Mouse (Mus musculus) heart, embryonic 15.5 days (tissue): ENCODE measurements around the gene Dmgdh. TPM values are rescaled to one million over a fixed set of nuclear protein-coding genes. Genes with fewer than 3 reads are reported as not detected.
A peak's percentile ranks its signal among the peaks of the same experiment; 100 is the strongest.

ENCODE experiments used
- ATAC-seq: fragments of 200-750 bp; cut with Nextera tagmentation; replicated peaks from 2 replicates; pipeline ENCODE4 v1.8.0; 2017; ENCODE audit warnings: low read depth, moderate TSS enrichment; ENCODE audit not compliant: insufficient number of reproducible peaks, insufficient read depth, low FRiP score
- H3K27ac ChIP-seq: fragments of 300-500 bp; sonication (generic); 2 replicates; pipeline ENCODE4 v1.5.1; 2015; ENCODE audit warnings: mild to moderate bottlenecking, inconsistent platforms
- H3K27me3 ChIP-seq: fragments of 300-500 bp; sonication (generic); 2 replicates; pipeline ENCODE4 v1.6.1; 2015; ENCODE audit warnings: inconsistent platforms
- H3K36me3 ChIP-seq: fragments of 300-500 bp; sonication (generic); 2 replicates; pipeline ENCODE4 v1.6.1; 2015; ENCODE audit warnings: mild to moderate bottlenecking, inconsistent platforms
- H3K4me1 ChIP-seq: fragments of 300-500 bp; sonication (generic); replicated peaks from 2 replicates; pipeline ENCODE4 v1.6.1; 2015; ENCODE audit warnings: inconsistent platforms
- H3K4me2 ChIP-seq: fragments of 300-500 bp; sonication (generic); 2 replicates; pipeline ENCODE4 v1.6.1; 2015; ENCODE audit warnings: inconsistent platforms, mild to moderate bottlenecking, moderate library complexity
- H3K4me3 ChIP-seq: fragments of 300-500 bp; sonication (generic); 2 replicates; pipeline ENCODE4 v1.5.1; 2015; ENCODE audit warnings: mild to moderate bottlenecking, inconsistent platforms
- H3K9ac ChIP-seq: fragments of 300-500 bp; sonication (generic); 2 replicates; pipeline ENCODE4 v1.6.1; 2015; ENCODE audit warnings: mild to moderate bottlenecking, inconsistent platforms
- H3K9me3 ChIP-seq: fragments of 300-500 bp; sonication (generic); replicated peaks from 2 replicates; pipeline ENCODE4 v1.6.1; 2016; ENCODE audit warnings: inconsistent platforms
- WGBS: fragments of 180-500 bp; shearing (Covaris S2); methylation state at CpG from one replicate; pipeline ENCODE4 v1.1.7; 2015; ENCODE audit warnings: mixed read lengths; 5-methylcytosine and 5-hydroxymethylcytosine counted together
- polyA plus RNA-seq: library from polyadenylated mRNA; unstranded; fragments of >200 nt; fragmentation: Nextera tagmentation; extraction: Ambion mirVana; gene quantifications from 2 replicates; pipeline ENCODE4 v1.2.1, GENCODE M21; 2015

Gene Dmgdh
- polyA plus RNA-seq, 1 experiment from 2014 or later = 0.06 TPM

GRCm38 (mm10) chr13:93756674-93757073, 82.4 kb downstream of the Dmgdh start:
- Histone ChIP-seq H3K4me3 (no peak overlapping the region), H3K9me3 (no peaks in the 10 kb centered on the region), H3K27ac (no peak overlapping the region), H3K27me3 (no peaks in the 10 kb centered on the region), H3K36me3 (no peaks in the 10 kb centered on the region), H3K9ac (no peak overlapping the region), H3K4me2 (no peak overlapping the region), H3K4me1 (no peaks in the 10 kb centered on the region)
- ATAC-seq = no peak
- 88% methylated on average over 7 of the region's 7 CpGs for WGBS

GRCm38 (mm10) chr13:93757514-93757913, 83.3 kb downstream of the Dmgdh start:
- H3K27me3 ChIP-seq = no peaks in the 10 kb centered on the region
- no peak overlapping the region for H3K27ac ChIP-seq
- H3K36me3 ChIP-seq = no peaks in the 10 kb centered on the region
- no peak overlapping the region for H3K4me2 ChIP-seq
- no peaks in the 10 kb centered on the region for H3K9me3 ChIP-seq
- H3K9ac ChIP-seq = no peak overlapping the region
- WGBS = 49% methylated on average over 6 of the region's 6 CpGs
- H3K4me3 ChIP-seq = no peak overlapping the region
- no peak for ATAC-seq
- H3K4me1 ChIP-seq = no peaks in the 10 kb centered on the region

GRCm38 (mm10) chr13:93758149-93758898, 84.1 kb downstream of the Dmgdh start:
- H3K9me3 ChIP-seq = no peaks in the 10 kb centered on the region
- no peak for ATAC-seq
- 54% methylated on average over 14 of the region's 14 CpGs for WGBS
- no peaks in the 10 kb centered on the region for H3K27me3 ChIP-seq
- H3K4me2 ChIP-seq = no peak overlapping the region
- no peak overlapping the region for H3K27ac ChIP-seq
- H3K9ac ChIP-seq = no peak overlapping the region
- H3K36me3 ChIP-seq = no peaks in the 10 kb centered on the region
- no peak overlapping the region for H3K4me3 ChIP-seq
- H3K4me1 ChIP-seq = no peaks in the 10 kb centered on the region

- 94% methylated on average over 8 of the region's 8 CpGs for WGBS
- Histone ChIP-seq H3K27ac (no peak overlapping the region), H3K4me2 (no peak overlapping the region), H3K36me3 (no peaks in the 10 kb centered on the region), H3K4me1 (no peaks in the 10 kb centered on the region), H3K27me3 (no peaks in the 10 kb centered on the region), H3K9ac (no peak overlapping the region), H3K4me3 (no peak overlapping the region), H3K9me3 (no peaks in the 10 kb centered on the region)
- no peak for ATAC-seq
Measured at GRCm38 (mm10) chr13:93761831-93762230, 87.6 kb downstream of the Dmgdh start.

- no peak for ATAC-seq
- Histone ChIP-seq H3K27ac (no peak overlapping the region), H3K36me3 (no peaks in the 10 kb centered on the region), H3K27me3 (no peaks in the 10 kb centered on the region), H3K4me1 (no peaks in the 10 kb centered on the region), H3K4me2 (no peak overlapping the region), H3K9ac (no peak overlapping the region), H3K4me3 (no peak overlapping the region), H3K9me3 (no peaks in the 10 kb centered on the region)
- 72% methylated on average over 3 of the region's 3 CpGs for WGBS
Measured at GRCm38 (mm10) chr13:93762879-93763278, 88.6 kb downstream of the Dmgdh start.

- Histone ChIP-seq H3K9me3 (no peaks in the 10 kb centered on the region), H3K36me3 (no peaks in the 10 kb centered on the region), H3K4me2 (no peak overlapping the region), H3K4me3 (no peak overlapping the region), H3K4me1 (no peaks in the 10 kb centered on the region), H3K9ac (no peak overlapping the region), H3K27ac (no peak overlapping the region), H3K27me3 (no peaks in the 10 kb centered on the region)
- no peak for ATAC-seq
- WGBS = 62% methylated on average over 13 of the region's 13 CpGs
Measured at GRCm38 (mm10) chr13:93764321-93764973, 90.2 kb downstream of the Dmgdh start.

- 37% methylated on average over 9 of the region's 9 CpGs for WGBS
- H3K27ac ChIP-seq = peak overlapping the region; percentile 89
- H3K4me2 ChIP-seq = peak overlapping the region; percentile 97
- H3K36me3 ChIP-seq = no peaks in the 10 kb centered on the region
- no peak for ATAC-seq
- H3K9ac ChIP-seq = peak overlapping the region; percentile 68
- H3K9me3 ChIP-seq = no peaks in the 10 kb centered on the region
- peak overlapping the region; percentile 70 for H3K4me3 ChIP-seq
- no peaks in the 10 kb centered on the region for H3K27me3 ChIP-seq
- peaks cover 7% of the 10 kb centered on the region; the same call in 1 of the 2 replicates for H3K4me1 ChIP-seq
Measured at GRCm38 (mm10) chr13:93771031-93771587, 96.9 kb downstream of the Dmgdh start.

- ATAC-seq = peak; percentile 93
- Histone ChIP-seq H3K9ac (peak within 1 kb of the TSS; percentile 68), H3K9me3 (no peaks in the 10 kb centered on the region), H3K36me3 (no peaks in the 10 kb centered on the region), H3K27me3 (no peaks in the 10 kb centered on the region), H3K4me3 (peak within 1 kb of the TSS; percentile 70), H3K4me1 (peaks cover 7% of the 10 kb centered on the region; the same call in 1 of the 2 replicates), H3K4me2 (peak within 1 kb of the TSS; percentile 97), H3K27ac (peak within 1 kb of the TSS; percentile 89)
- under 1% methylated on average over 66 of the region's 66 CpGs for WGBS
Measured at GRCm38 (mm10) chr13:93771588-93772278, 97.5 kb downstream of the Dmgdh start, which contains the start of gene Arsb. Arsb (plus strand) TSS chr13:93771630.

GRCm38 (mm10) chr13:93772279-93772636, 98.0 kb downstream of the Dmgdh start:
- no peaks in the 10 kb centered on the region for H3K9me3 ChIP-seq
- 16% methylated on average over 8 of the region's 8 CpGs for WGBS
- H3K4me1 ChIP-seq = peaks cover 7% of the 10 kb centered on the region; the same call in 1 of the 2 replicates
- H3K4me2 ChIP-seq = peak overlapping the region; percentile 97
- H3K4me3 ChIP-seq = peak overlapping the region; percentile 70
- no peaks in the 10 kb centered on the region for H3K27me3 ChIP-seq
- H3K36me3 ChIP-seq = no peaks in the 10 kb centered on the region
- H3K27ac ChIP-seq = peak overlapping the region; percentile 89
- peak; percentile 47 for ATAC-seq
- peak overlapping the region; percentile 68 for H3K9ac ChIP-seq

- H3K27me3 ChIP-seq = no peaks in the 10 kb centered on the region
- H3K4me3 ChIP-seq = peak overlapping the region; percentile 70
- no peaks in the 10 kb centered on the region for H3K36me3 ChIP-seq
- H3K9me3 ChIP-seq = no peaks in the 10 kb centered on the region
- H3K4me1 ChIP-seq = peaks cover 7% of the 10 kb centered on the region; the same call in 1 of the 2 replicates
- 0 out of 2 replicates have a peak overlapping the region, but pooled peaks have one; percentile 68 for H3K9ac ChIP-seq
- ATAC-seq = no peak
- no peak overlapping the region for H3K27ac ChIP-seq
- peak overlapping the region; percentile 97 for H3K4me2 ChIP-seq
- WGBS = 50% methylated on average over 7 of the region's 7 CpGs
Measured at GRCm38 (mm10) chr13:93772861-93773260, 98.6 kb downstream of the Dmgdh start.

GRCm38 (mm10) chr13:93773704-93774315, 99.6 kb downstream of the Dmgdh start:
- no peaks in the 10 kb centered on the region for H3K27me3 ChIP-seq
- no peak for ATAC-seq

More at GRCm38 (mm10) chr13:93773704-93774315, 99.6 kb downstream of the Dmgdh start:
- Histone ChIP-seq H3K4me2 (no peak overlapping the region), H3K27ac (no peak overlapping the region), H3K36me3 (no peaks in the 10 kb centered on the region), H3K9me3 (no peaks in the 10 kb centered on the region), H3K4me3 (no peak overlapping the region), H3K4me1 (peaks cover 7% of the 10 kb centered on the region; the same call in 1 of the 2 replicates), H3K9ac (no peak overlapping the region)
- WGBS = 71% methylated on average over 7 of the region's 7 CpGs
